Mouse (Mus musculus): ENCODE results near the gene Otp. TPM values are rescaled to one million over a fixed set of nuclear protein-coding genes. Genes with fewer than 3 reads are reported as not detected.

Gene Otp
- polyA plus RNA-seq, 2 experiments: not detected

DNA sequence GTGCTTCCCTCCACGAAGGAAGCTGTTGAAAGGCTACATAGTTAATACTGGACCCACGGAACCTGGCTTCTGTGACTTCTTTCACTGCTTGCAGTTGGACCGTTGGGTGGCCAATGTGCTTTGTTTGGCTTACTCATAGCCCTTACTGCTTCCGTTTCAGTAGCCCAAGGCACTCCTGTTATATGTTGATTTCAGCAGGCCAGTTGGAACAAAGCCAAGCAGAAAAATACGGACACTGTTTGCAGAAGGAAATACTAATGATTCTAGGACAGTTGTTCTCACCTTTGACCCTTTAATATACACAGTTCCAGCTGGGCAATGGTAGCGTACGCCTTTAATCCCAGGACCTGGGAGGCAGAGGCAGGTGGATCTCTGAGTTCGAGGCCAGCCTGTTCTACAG, 16.1 kb upstream of the Otp start:
- 63% methylated on average over 8 of the region's 8 CpGs for WGBS (ENCODE audit: insufficient replicate concordance)
- H3K27me3 ChIP-seq (ENCODE audit: control insufficient read depth, insufficient read depth, low read length): no peaks in the 10 kb centered on the region
- ATAC-seq (ENCODE audit: insufficient read depth) (no peak), DNase-seq (ENCODE audit: low read depth in 3 of 3, low spot score in 3 of 3) (no peak)
- peaks cover 0 to 4% of the 10 kb centered on the region in 2 experiments; a peak in 1 of 4 replicates for H3K4me1 ChIP-seq (replicated peaks; ENCODE audit: control insufficient read depth in 2 of 2, insufficient read depth in 2 of 2, low read length in 1 of 2)
- TF ChIP-seq CTCF (IDR thresholded peaks at IDR 0.05; ENCODE audit: low read depth): no peak
- TF ChIP-seq EP300 (IDR thresholded peaks at IDR 0.05; ENCODE audit: low read depth): no peak
- no peak overlapping the region for H3K4me2 ChIP-seq (ENCODE audit: low read depth)
- H3K27ac ChIP-seq: no peak overlapping the region
- H3K4me3 ChIP-seq (ENCODE audit: insufficient read depth in 1 of 2, low read depth in 2 of 2, low read length in 2 of 2): no peak overlapping the region
- H3K36me3 ChIP-seq (replicated peaks; ENCODE audit: control insufficient read depth, insufficient read depth, low read depth): no peaks in the 10 kb centered on the region
- no peaks in the 10 kb centered on the region for H3K9me3 ChIP-seq (ENCODE audit: control insufficient read depth, low read length)
- no peak overlapping the region for H3K9ac ChIP-seq (replicated peaks)

- Histone ChIP-seq H3K27me3 (ENCODE audit: control insufficient read depth, insufficient read depth, low read length) (peaks cover 16% of the 10 kb centered on the region), H3K9ac (replicated peaks) (no peak overlapping the region), H3K36me3 (replicated peaks; ENCODE audit: control insufficient read depth, insufficient read depth, low read depth) (no peaks in the 10 kb centered on the region), H3K9me3 (ENCODE audit: control insufficient read depth, low read length) (no peaks in the 10 kb centered on the region), H3K27ac (no peak overlapping the region), H3K4me1 (replicated peaks; ENCODE audit: control insufficient read depth in 2 of 2, insufficient read depth in 2 of 2, low read length in 1 of 2) (peaks cover 0 to 4% of the 10 kb centered on the region in 2 experiments; a peak in 1 of 4 replicates), H3K4me2 (ENCODE audit: low read depth) (no peak overlapping the region), H3K4me3 (ENCODE audit: insufficient read depth in 1 of 2, low read depth in 2 of 2, low read length in 2 of 2) (no peak overlapping the region)
- DNase-seq (ENCODE audit: low read depth in 3 of 3, low spot score in 3 of 3) (no peak), ATAC-seq (ENCODE audit: insufficient read depth) (no peak)
- 22% methylated on average over 5 of the region's 5 CpGs for WGBS (ENCODE audit: insufficient replicate concordance)
- no peak for TF ChIP-seq CTCF (IDR thresholded peaks at IDR 0.05; ENCODE audit: low read depth)
Observed at GRCm38 (mm10) chr13:94862491-94863230, 12.7 kb upstream of the Otp start.

- Histone ChIP-seq H3K4me2 (ENCODE audit: low read depth) (no peak overlapping the region), H3K4me3 (ENCODE audit: insufficient read depth in 1 of 2, low read depth in 2 of 2, low read length in 2 of 2) (no peak overlapping the region), H3K27me3 (ENCODE audit: control insufficient read depth, insufficient read depth, low read length) (peaks cover 59% of the 10 kb centered on the region), H3K36me3 (replicated peaks; ENCODE audit: control insufficient read depth, insufficient read depth, low read depth) (no peaks in the 10 kb centered on the region), H3K4me1 (replicated peaks; ENCODE audit: control insufficient read depth in 2 of 2, insufficient read depth in 2 of 2, low read length in 1 of 2) (peaks cover 0 to 4% of the 10 kb centered on the region in 2 experiments; a peak in 1 of 4 replicates), H3K27ac (no peak overlapping the region), H3K9me3 (ENCODE audit: control insufficient read depth, low read length) (no peaks in the 10 kb centered on the region), H3K9ac (replicated peaks) (no peak overlapping the region)
- ATAC-seq (ENCODE audit: insufficient read depth) (no peak), DNase-seq (ENCODE audit: low read depth in 3 of 3, low spot score in 3 of 3) (no peak)
- 20% methylated on average over 2 of the region's 2 CpGs for WGBS (ENCODE audit: insufficient replicate concordance)
- TF ChIP-seq CTCF (IDR thresholded peaks at IDR 0.05; ENCODE audit: low read depth) (no peak), EP300 (IDR thresholded peaks at IDR 0.05; ENCODE audit: low read depth) (no peak)
Observed at GRCm38 (mm10) chr13:94866906-94867305, 8.5 kb upstream of the Otp start.

DNA sequence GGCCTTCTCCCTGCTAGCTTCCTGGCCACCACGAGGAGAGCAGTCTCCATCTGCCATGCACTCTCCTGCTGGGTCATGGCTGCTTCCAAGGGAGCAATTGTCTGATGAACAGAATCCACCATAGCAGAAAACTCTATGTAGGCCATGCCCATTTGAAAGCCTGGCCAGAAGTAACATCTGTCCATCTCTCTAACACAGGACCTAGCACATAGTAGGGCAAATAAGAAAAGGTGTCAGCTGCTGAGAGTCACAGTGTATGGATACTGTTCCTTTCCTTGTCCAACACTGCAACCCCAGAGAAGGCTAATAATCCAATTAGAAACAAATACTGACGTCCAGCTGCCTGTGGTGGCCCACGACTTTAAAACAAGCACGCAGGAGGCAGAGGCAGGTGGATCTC, 7.6 kb upstream of the Otp start:
- 33% methylated on average over 4 of the region's 4 CpGs for WGBS (ENCODE audit: insufficient replicate concordance)
- DNase-seq (ENCODE audit: low read depth in 3 of 3, low spot score in 3 of 3): no peak
- TF ChIP-seq CTCF (IDR thresholded peaks at IDR 0.05; ENCODE audit: low read depth) (no peak), EP300 (IDR thresholded peaks at IDR 0.05; ENCODE audit: low read depth) (no peak)
- Histone ChIP-seq H3K36me3 (replicated peaks; ENCODE audit: control insufficient read depth, insufficient read depth, low read depth) (no peaks in the 10 kb centered on the region), H3K9me3 (ENCODE audit: control insufficient read depth, low read length) (no peaks in the 10 kb centered on the region), H3K27ac (no peak overlapping the region), H3K9ac (replicated peaks) (no peak overlapping the region), H3K4me2 (ENCODE audit: low read depth) (no peak overlapping the region), H3K4me1 (replicated peaks; ENCODE audit: control insufficient read depth in 2 of 2, insufficient read depth in 2 of 2, low read length in 1 of 2) (peaks cover 0 to 1% of the 10 kb centered on the region in 2 experiments; a peak in 1 of 4 replicates), H3K4me3 (ENCODE audit: insufficient read depth in 1 of 2, low read depth in 2 of 2, low read length in 2 of 2) (no peak overlapping the region), H3K27me3 (ENCODE audit: control insufficient read depth, insufficient read depth, low read length) (peaks cover 68% of the 10 kb centered on the region)
- ATAC-seq (ENCODE audit: insufficient read depth): no peak

DNA sequence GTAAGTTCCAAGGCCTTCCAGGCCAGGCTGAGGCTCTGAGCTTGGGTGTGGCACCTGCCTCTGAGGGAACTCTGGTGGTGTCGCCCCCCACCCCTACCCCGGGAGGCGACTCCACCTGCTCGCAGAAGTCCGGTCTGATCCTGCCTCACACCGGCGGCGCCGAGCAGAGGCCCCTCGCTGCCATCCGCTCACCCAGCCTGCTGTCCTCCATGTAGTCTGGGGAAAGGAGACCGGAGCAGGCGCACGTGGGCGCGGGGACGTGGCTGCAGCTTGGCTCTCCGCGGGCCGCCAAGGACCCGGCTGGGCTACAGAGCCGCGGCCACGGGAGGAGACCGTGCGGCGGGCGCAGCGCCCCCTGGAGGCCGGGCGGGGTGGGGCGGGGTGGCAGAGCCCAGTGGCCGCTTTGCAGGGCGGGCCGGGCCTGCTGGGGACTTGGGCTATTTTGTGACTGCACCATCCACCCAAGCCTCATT, 6.9 kb upstream of the Otp start:
- peak overlapping the region in 1 of 2 experiments; percentile 39; a peak in 2 of 4 replicates for H3K4me3 ChIP-seq (ENCODE audit: insufficient read depth in 1 of 2, low read depth in 2 of 2, low read length in 2 of 2)
- H3K9me3 ChIP-seq (ENCODE audit: control insufficient read depth, low read length): no peaks in the 10 kb centered on the region
- ATAC-seq (ENCODE audit: insufficient read depth) (no peak), DNase-seq (ENCODE audit: low read depth in 3 of 3, low spot score in 3 of 3) (no peak)
- peaks cover 75% of the 10 kb centered on the region for H3K27me3 ChIP-seq (ENCODE audit: control insufficient read depth, insufficient read depth, low read length)
- TF ChIP-seq EP300 (IDR thresholded peaks at IDR 0.05; ENCODE audit: low read depth): no peak
- TF ChIP-seq CTCF (IDR thresholded peaks at IDR 0.05; ENCODE audit: low read depth): peak; percentile 51
- H3K4me2 ChIP-seq (ENCODE audit: low read depth): peak overlapping the region; percentile 61
- no peak overlapping the region for H3K9ac ChIP-seq (replicated peaks)
- H3K36me3 ChIP-seq (replicated peaks; ENCODE audit: control insufficient read depth, insufficient read depth, low read depth): no peaks in the 10 kb centered on the region
- WGBS (ENCODE audit: insufficient replicate concordance): under 1% methylated on average over 35 of the region's 35 CpGs
- H3K4me1 ChIP-seq (replicated peaks; ENCODE audit: control insufficient read depth in 2 of 2, insufficient read depth in 2 of 2, low read length in 1 of 2): no peaks in the 10 kb centered on the region
- H3K27ac ChIP-seq: no peak overlapping the region
